Mouse (Mus musculus) cerebellum, adult 11 months (tissue): ENCODE measurements around the gene Eng.

ENCODE experiments used
- DNase-seq: peaks from one replicate; pipeline ENCODE4 v3.0.0; 2022

Eng gene

DNA sequence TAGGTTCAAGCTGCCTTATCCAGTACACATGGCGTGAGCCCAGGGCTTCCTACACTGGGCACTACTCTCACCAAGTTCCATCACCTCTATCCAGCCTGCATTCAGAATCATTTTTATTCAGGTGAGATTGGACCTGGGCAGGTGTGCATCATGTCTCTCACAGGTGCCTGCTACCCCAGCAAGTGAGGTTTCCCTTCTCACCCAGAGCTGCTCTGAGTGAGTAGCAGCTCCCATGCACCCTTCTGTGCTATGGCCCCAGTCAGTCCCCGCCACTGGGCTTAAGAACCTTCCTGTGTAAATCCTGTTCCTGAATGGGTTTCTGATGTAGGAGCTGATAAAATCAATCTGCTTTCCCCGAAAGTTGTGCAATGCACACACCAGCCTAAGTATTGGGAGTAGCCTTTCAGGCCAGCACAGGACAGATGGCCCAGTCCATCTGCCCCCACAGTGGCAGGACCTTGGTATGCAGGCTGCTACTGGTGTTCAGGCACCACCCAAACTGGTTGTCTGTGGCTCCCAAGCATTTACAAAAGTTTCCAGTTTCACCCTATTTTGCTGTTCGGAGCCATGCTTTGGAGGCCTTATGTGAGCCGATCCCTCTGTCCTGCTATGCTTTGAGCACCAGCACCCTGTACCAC lies 22.2 kb upstream of the Eng start:
- no peak for DNase-seq

GRCm38 (mm10) chr2:32625212-32625872 lies 21.1 kb upstream of the Eng start:
- peak; percentile 85 for DNase-seq

GRCm38 (mm10) chr2:32625873-32626694 lies 20.3 kb upstream of the Eng start:
- DNase-seq: peak; percentile 76

GRCm38 (mm10) chr2:32627266-32628043 lies 18.9 kb upstream of the Eng start:
- no peak for DNase-seq

DNA sequence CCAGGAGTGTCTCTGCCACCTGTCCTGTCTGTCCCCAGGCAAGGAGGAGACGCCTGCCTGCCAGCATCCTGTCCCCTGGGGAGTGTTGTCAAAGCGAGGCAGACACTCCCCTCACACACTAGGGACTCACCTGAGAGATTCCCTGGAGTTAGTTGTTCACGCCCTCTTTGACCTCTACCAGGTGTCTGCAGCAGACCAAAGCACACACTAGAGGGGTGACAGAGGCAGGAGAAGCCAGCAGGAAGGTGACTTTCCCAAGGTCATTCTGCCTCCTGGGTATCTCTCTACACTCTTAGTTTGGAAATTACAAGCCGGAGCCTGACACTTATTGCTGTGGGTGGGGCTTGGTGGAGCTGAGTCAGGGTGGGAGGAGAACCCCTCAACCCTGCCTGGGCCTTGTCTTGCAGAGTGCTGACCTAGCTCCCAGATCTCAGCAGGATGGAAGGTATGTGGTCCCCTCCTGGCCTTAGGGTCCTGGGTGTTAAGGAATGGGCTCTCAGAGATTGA lies 18.3 kb upstream of the Eng start:
- DNase-seq: no peak

DNA sequence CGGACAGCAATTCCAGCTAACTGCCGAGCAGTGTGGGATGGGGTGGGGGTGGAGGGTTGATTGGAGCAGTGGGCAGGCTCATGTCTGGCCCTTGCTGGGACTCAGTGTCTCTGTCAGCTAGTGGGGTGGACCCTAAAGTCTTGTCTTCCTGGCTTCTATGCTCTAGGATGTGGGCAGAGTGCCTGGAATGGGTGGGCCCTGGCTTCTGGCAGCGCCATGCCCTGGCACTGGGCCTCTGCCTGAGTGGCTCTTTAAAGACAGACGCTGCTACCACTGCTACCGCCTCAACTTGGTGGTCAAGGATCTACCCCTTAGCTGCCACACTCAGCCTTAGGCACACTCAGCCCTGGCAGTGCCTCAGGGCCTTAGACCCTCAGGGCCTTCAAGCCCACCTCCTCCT lies 17.7 kb upstream of the Eng start:
- DNase-seq: peak; percentile 63

DNA sequence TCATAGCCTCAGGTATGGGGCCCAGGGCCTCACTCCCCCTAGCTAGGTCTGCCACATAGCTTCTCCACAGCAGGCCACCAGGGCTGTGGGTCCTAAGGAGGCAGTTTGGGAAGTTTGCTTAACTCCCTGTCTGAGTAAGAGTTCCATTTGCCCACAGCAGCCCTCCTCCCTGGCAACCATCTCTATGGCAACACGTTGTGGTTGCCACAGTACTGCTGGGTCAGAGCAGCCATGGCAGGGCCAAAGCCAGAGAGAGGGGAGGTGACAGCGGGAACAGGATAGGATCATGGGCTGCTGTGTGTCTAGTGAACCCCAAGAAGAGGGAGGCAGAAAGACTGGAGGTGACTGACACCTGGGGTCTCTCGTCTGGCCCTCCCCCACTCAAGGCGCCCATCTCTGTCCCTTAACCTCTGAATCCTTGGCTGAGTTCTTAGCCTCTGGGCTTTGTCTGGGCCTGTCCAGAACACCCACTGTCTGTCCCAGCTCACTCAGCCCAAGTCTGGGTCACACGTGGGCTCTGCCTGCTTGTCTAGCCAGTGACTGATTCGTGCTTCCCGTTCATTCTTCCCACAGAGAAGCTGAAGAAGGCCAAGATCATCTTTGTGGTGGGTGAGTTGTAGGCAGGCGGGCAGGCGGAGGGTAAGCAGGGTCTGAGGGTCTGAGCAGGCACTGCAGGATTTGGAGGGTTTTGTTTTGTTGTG lies 17.0 kb upstream of the Eng start:
- no peak for DNase-seq

DNA sequence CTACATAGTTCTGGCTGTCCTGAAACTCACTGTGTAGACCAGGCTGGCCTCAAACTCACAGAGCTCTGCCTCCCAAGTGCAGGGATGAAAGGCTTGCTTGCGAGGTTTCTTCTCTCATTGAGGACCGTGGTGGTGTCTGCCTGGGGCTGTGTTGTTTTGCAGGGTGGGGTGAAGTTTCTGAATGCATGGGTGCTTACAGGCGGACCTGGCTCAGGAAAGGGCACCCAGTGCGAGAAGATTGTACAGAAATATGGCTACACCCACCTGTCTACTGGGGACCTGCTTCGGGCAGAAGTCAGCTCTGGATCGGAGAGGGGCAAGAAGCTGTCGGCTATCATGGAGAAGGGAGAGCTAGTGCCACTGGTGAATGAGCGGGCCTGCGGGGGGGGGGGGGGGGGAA lies 16.4 kb upstream of the Eng start:
- no peak for DNase-seq

DNA sequence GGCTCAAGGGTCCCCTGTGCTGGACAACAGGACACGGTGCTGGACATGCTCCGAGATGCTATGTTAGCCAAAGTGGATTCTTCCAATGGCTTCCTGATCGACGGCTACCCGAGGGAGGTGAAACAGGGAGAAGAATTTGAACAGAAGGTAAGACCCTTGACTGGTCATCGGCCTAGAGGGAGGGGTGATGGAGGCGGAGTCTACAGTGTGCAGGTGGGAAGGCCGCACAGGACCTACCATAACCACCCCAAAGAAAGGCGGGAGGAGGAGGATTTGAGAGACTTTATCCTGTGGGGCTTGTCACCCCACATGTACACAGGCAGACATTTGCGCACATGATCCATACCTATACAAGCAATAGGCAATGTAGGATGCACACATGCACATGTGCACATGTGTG lies 15.3 kb upstream of the Eng start:
- DNase-seq: no peak

GRCm38 (mm10) chr2:32631737-32632394 lies 14.5 kb upstream of the Eng start:
- peak; percentile 73 for DNase-seq

DNA sequence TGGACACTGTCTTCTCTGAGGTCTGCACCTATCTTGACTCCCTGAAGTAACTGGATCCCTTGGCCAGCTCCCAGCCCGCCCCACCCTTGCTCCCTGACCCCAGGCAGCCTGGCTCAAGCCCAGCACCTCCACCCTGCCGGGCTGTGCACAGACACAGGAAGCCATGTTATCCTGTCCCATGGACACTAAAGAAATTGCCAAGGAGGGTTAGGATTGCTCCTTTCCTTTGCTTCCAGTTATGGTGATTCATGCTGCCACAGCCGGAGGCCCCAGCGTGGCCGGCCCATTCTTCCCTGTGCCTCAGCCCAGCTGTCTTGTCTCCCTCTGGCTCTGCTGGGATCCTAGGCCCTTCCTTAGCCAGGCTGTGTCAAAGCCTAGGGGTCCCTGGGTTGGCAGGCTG lies 12.7 kb upstream of the Eng start:
- DNase-seq: no peak

GRCm38 (mm10) chr2:32634277-32635105 lies 11.9 kb upstream of the Eng start:
- DNase-seq: no peak

DNA sequence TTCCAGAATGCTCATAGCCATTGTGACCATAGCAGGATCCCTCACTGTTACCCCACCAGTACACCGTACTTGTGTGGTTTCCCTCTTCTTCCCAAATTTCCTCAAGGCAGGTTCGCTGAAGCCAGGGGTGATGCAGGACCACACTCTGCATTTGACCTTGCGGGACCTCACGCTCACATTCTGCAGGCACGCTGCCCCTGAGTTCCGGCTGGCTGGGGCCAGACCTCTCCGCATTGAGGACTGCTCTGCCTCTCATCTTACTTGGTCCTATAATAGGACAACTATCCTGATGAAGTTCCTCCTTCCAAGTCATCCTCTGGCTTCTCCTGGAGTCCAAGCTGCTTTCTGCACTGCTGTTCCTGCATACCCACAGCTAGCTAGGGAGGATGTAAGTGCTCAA lies 9.8 kb upstream of the Eng start:
- no peak for DNase-seq

DNA sequence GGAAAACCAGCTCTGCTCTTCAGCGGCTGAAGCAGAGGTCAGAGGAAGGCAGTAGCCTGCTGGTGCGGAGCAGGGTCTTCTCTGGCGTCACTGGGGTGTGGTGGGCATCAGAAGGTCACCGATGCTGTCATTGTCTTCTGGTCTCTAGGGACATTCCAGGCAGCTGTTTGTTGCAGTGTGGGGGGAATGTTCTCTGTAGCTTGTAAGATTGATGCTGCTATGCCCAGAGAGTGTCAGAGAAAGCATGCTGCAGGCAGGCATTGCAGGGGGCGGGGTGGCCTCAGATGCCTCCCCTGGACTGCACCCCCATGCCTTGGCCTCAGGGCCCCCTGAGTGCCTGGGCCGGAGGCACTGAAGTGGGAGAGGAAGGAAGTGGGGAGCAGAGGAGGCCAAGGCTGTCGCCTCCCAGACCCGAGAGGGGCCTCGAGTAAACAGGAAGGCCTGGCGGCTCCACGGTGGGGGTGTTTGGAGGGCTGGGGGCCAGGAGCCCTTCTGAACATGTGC lies 8.6 kb upstream of the Eng start:
- DNase-seq: no peak

- DNase-seq: no peak
Measured at GRCm38 (mm10) chr2:32639632-32640031, 6.8 kb upstream of the Eng start.

DNA sequence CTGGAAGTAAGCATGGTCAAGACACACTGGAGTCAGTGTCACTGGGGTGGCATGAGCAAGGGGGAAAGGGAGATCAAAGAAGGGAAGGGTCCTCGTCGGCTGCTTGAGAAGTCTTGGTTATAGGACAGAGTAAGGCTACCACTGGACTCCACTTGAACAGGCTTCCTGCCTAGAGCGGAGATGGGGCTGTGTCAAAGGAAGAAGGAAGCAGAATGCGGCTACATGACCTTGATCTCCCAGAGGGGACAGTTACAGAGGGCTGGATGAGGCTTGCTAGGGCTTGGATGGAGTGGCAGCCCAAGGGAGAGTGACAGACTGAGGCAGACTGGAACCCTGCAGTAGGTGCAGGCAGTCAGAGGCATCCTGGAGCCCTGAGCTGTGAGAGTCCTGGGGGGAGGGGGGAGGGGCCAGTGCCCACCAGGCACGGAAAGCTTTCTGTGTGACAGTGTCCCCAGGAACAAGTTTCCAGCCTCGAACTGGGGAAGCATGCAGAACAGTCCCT lies 5.8 kb upstream of the Eng start:
- DNase-seq: no peak

DNA sequence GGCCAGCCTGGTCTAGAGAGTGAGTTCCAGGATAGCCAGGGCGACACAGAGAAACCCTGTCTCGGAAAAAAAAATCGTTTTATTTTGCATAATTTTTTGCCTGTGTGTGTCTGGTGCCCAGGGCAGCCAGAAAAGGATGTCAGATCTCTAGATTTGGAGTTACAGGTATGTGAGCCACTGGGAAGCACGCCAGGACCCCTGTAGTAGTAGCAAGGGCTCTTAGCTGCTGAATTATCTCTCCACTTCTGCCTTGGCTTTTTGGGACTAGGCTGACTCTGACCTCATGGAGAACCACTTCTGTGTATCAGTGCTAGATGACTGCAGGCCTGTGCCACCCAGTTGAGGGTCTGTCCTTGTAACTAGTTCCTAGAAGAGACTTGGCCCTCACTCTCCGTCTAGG lies 4.6 kb upstream of the Eng start:
- no peak for DNase-seq

DNA sequence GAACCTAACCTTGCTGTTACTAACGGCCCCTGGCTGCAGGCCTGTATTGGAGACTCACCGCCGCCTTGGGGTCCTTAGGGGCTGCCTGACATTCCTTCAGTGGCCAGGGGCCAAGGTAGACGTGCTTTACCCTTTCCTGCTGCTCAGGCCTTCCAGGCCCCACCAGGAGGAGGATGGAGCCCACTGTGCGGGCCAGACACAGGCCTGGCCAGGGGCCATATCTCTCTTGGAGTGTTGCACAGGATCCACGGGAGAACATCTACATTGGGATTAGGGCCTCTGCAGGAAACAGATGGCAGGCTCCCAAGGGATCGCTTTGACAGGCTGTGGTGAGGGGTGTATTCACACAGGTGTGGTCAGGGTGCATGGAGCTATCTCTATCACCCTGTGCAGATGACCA lies 3.6 kb upstream of the Eng start:
- DNase-seq: no peak

DNA sequence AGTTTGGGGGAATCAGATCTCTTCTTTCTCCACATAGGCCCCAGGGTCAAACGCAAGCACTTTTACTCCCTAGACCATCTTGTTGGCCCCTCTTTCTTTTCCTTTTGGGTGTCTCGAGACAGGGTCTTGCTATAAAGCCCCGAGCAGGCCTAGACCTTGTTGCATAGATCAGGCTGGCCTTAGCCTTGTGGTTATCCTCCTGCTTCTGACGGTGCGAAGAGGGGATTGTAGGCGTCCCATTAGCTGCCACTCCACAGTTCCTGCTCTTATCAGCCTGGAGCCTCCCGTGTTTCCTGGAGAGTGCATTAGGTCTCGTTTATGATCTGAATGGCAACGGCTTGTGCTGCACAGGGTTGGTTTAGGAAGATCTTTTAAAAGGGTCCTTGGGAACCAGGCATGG lies 2.3 kb upstream of the Eng start:
- DNase-seq: no peak

DNA sequence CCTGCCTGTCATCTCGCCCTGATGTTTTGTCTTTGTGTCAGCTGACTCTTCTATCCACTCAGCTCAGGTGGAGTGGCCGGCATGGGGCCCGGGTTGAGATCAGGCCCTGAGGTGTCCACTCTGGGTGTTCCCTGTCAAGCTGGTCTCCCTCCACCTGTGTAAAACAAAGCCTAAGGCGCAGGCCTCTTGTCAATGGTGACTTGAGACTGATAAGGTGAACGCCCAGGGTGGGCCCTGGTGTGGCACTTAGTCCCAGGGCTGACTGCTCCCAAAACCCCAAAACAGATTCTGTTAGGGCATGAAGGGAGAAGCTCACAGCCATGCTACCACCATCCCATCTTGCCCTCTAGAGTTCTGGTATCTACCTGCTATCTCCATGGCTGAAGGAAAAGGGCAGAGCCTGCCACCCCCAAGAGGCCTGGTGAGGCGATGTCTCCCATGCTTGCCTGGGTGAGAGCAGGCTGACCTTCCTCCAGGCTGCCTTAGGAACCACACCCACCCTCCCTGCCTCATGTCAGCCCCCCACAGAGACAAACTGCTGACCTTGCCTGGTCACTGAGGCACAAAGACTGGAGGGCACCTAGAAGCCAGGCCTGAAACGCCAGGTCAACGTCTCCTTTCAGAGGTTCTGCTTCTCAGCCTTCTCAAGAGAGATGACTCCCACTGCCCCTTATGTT lies 1.5 kb upstream of the Eng start:
- DNase-seq: no peak
